ENCODE assay signal across 18 mouse cellular contexts in genomic region chr13:101805559-101806091, GRCm38 (mm10).
"Had no signal": no experiment of that assay in that cellular context is flagged by ENCODE, and none has a peak within 500 bp of the region (broad histone marks: within the 10 kb centered on the region; RNA-seq: fewer than 3 reads in every experiment).

No protein-coding gene starts in this region.

- H3K27ac ChIP-seq: layer of hippocampus, adult 2 months; liver, embryonic 13.5 days; macrophage; midbrain, embryonic 10.5 days; midbrain, embryonic 13.5 days; neural tube, embryonic 13.5 days; stomach, embryonic 15.5 days had no signal

- DNase-seq: kidney, adult 8-10 months; kidney, postnatal 25 days; layer of hippocampus, adult 9-11 months; liver, embryonic 13.5 days; lung, adult 2 months; lung, postnatal 14 days; retina, postnatal 1 day; right cerebral cortex, postnatal 25 days; spleen, adult 18-20 months; thymus, postnatal 36 days had no signal

- H3K4me3 ChIP-seq: layer of hippocampus, adult 2 months; liver, embryonic 13.5 days; midbrain, embryonic 10.5 days; midbrain, embryonic 13.5 days; myocyte; neural tube, embryonic 13.5 days; stomach, embryonic 15.5 days had no signal

- ATAC-seq: midbrain, embryonic 13.5 days; midbrain, embryonic 16.5 days had no signal

- H3K36me3 ChIP-seq: liver, embryonic 13.5 days; midbrain, embryonic 10.5 days; midbrain, embryonic 13.5 days; neural tube, embryonic 13.5 days; stomach, embryonic 15.5 days had no signal

- H3K4me2 ChIP-seq: liver, embryonic 13.5 days; midbrain, embryonic 13.5 days; neural tube, embryonic 13.5 days; stomach, embryonic 15.5 days had no signal

- H3K27me3 ChIP-seq: neural tube, embryonic 13.5 days; stomach, embryonic 15.5 days had no signal

- H3K9ac ChIP-seq: liver, embryonic 13.5 days; midbrain, embryonic 13.5 days; neural tube, embryonic 13.5 days; stomach, embryonic 15.5 days had no signal

- H3K9me3 ChIP-seq: liver, embryonic 13.5 days; midbrain, embryonic 10.5 days; neural tube, embryonic 13.5 days; stomach, embryonic 15.5 days had no signal
